Mouse (Mus musculus) ES-E14 (cell line): ENCODE results near the gene Inf2.

Experiments used
- CHD2 ChIP-seq: IDR thresholded peaks from 2 replicates; pipeline ENCODE4 v1.6.1; 2014; ENCODE audit warnings: mild to moderate bottlenecking, low read depth, low read length, inconsistent platforms
- HCFC1 ChIP-seq: IDR thresholded peaks from 2 replicates; pipeline ENCODE4 v1.6.1; 2012; ENCODE audit warnings: low read length, inconsistent platforms, borderline replicate concordance; ENCODE audit not compliant: insufficient read depth
- MAFK ChIP-seq: IDR thresholded peaks from 2 replicates; pipeline ENCODE4 v1.6.1; 2014; ENCODE audit warnings: mild to moderate bottlenecking, low read depth, low read length, inconsistent platforms; ENCODE audit not compliant: insufficient read depth
- ZC3H11A ChIP-seq: IDR thresholded peaks from 2 replicates; pipeline ENCODE4 v1.6.1; 2012; ENCODE audit warnings: low read depth, mild to moderate bottlenecking, inconsistent platforms, low read length, borderline replicate concordance

DNA sequence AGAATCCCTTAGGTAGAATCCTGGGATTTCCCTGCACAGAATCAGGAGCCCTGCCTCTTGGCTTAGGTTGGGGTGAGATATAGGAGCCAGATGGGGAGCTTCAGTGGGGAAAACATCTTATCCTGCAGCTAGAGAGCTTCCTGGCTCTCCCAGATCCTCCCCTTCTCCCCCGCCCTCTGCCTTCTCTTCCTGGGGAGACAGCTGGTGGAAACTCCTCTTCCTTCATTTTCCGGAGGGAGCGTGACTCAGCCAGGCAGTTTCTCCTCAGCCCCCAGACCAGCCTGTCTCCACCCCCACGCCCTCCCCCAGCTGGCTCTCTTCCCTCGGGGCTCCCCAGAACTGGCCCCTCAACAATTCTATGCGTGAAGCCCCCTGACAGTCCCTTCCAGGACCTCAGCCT is 12.2 kb upstream of the Inf2 start:
- TF ChIP-seq CHD2: no peak
- TF ChIP-seq MAFK: no peak
- TF ChIP-seq ZC3H11A: no peak
- TF ChIP-seq HCFC1: no peak
